Mouse (Mus musculus): ENCODE measurements around the gene Agtr1a. TPM values are rescaled to one million over a fixed set of nuclear protein-coding genes. Genes with fewer than 3 reads are reported as not detected.

Agtr1a gene
- polyA plus RNA-seq, 1 experiment, result 22.1 TPM

GRCm38 (mm10) chr13:30348306-30348705 lies 12.1 kb downstream of the Agtr1a start:
- Histone ChIP-seq H3K4me1 (ENCODE audit: control insufficient read depth, insufficient read depth, insufficient read length) (no peaks in the 10 kb centered on the region), H3K36me3 (ENCODE audit: control insufficient read depth, insufficient read depth, low read length) (no peaks in the 10 kb centered on the region), H3K27ac (ENCODE audit: insufficient read depth, low read length) (no peak overlapping the region), H3K4me3 (ENCODE audit: extremely low read depth, insufficient read depth, insufficient read length) (no peak overlapping the region), H3K27me3 (ENCODE audit: control insufficient read depth, insufficient read depth, low read length) (no peaks in the 10 kb centered on the region)
- no peak for DNase-seq (ENCODE audit: low read depth in 1 of 2, low spot score in 2 of 2)
- TF ChIP-seq POLR2A (IDR thresholded peaks at IDR 0.05; ENCODE audit: low read depth, low read length) (no peak), CTCF (IDR thresholded peaks at IDR 0.05; ENCODE audit: extremely low read depth, insufficient read depth, insufficient read length, insufficient replicate concordance) (no peak)

DNA sequence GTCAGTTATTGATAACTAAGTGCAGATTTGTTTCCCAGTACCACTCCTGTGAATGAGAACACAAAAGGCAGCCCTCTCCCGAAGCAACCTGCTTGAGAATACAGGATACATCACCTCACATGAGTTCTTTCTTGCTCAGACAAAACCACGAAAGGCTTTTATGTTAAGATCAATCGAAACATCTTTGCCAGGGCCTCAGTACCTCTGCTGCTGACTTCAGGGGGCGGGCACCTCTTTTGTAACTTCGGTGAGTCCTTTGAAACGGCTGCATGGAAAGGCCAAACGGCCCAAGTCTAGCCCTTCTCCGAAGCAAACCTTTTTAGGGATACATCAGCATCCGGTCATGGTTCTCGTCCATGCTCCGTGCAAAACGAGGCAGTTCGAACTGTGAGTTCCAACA lies 15.7 kb downstream of the Agtr1a start:
- Histone ChIP-seq H3K27me3 (ENCODE audit: control insufficient read depth, insufficient read depth, low read length) (no peaks in the 10 kb centered on the region), H3K4me3 (ENCODE audit: extremely low read depth, insufficient read depth, insufficient read length) (no peak overlapping the region), H3K36me3 (ENCODE audit: control insufficient read depth, insufficient read depth, low read length) (no peaks in the 10 kb centered on the region), H3K4me1 (ENCODE audit: control insufficient read depth, insufficient read depth, insufficient read length) (no peaks in the 10 kb centered on the region), H3K27ac (ENCODE audit: insufficient read depth, low read length) (no peak overlapping the region)
- WGBS, result 74% methylated on average over 13 of the region's 13 CpGs
- TF ChIP-seq CTCF (IDR thresholded peaks at IDR 0.05; ENCODE audit: extremely low read depth, insufficient read depth, insufficient read length, insufficient replicate concordance) (no peak), POLR2A (IDR thresholded peaks at IDR 0.05; ENCODE audit: low read depth, low read length) (no peak)
- no peak for DNase-seq (ENCODE audit: low read depth in 1 of 2, low spot score in 2 of 2)

GRCm38 (mm10) chr13:30354991-30355580 lies 18.8 kb downstream of the Agtr1a start:
- TF ChIP-seq POLR2A (IDR thresholded peaks at IDR 0.05; ENCODE audit: low read depth, low read length) (no peak), CTCF (IDR thresholded peaks at IDR 0.05; ENCODE audit: extremely low read depth, insufficient read depth, insufficient read length, insufficient replicate concordance) (no peak)
- DNase-seq (ENCODE audit: low read depth in 1 of 2, low spot score in 2 of 2), result no peak
- H3K27ac ChIP-seq (ENCODE audit: insufficient read depth, low read length), result no peak overlapping the region

DNA sequence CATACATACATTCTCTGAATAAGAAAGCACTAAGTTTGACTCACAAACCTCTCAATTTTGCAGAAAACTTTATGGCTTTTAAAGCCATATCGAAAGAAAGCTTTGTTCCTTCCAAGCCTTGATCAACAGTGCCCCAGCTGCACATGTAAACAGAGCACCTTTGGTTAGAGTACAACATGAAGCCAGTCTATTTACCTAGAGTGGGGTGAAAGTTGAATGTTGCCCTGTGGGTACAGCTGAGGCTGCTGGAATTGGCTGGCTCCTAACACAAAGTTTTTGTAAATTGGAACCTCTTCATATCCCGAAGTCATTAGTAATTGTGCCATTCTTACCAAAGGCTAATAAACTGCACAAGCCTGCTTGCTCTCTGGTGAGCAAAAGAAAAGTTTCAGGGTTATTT lies 19.7 kb downstream of the Agtr1a start:
- TF ChIP-seq POLR2A (IDR thresholded peaks at IDR 0.05; ENCODE audit: low read depth, low read length) (no peak), CTCF (IDR thresholded peaks at IDR 0.05; ENCODE audit: extremely low read depth, insufficient read depth, insufficient read length, insufficient replicate concordance) (no peak)
- no peak overlapping the region for H3K27ac ChIP-seq (ENCODE audit: insufficient read depth, low read length)
- DNase-seq (ENCODE audit: low read depth in 1 of 2, low spot score in 2 of 2), result no peak
- WGBS, result 90% methylated on average over 2 of the region's 2 CpGs
- H3K4me1 ChIP-seq (ENCODE audit: control insufficient read depth, insufficient read depth, insufficient read length), result no peaks in the 10 kb centered on the region
- no peaks in the 10 kb centered on the region for H3K36me3 ChIP-seq (ENCODE audit: control insufficient read depth, insufficient read depth, low read length)
- no peaks in the 10 kb centered on the region for H3K27me3 ChIP-seq (ENCODE audit: control insufficient read depth, insufficient read depth, low read length)
- H3K4me3 ChIP-seq (ENCODE audit: extremely low read depth, insufficient read depth, insufficient read length), result no peak overlapping the region

More at GRCm38 (mm10) chr13:30354991-30355580, 18.8 kb downstream of the Agtr1a start:
- Histone ChIP-seq H3K4me1 (ENCODE audit: control insufficient read depth, insufficient read depth, insufficient read length) (no peaks in the 10 kb centered on the region), H3K36me3 (ENCODE audit: control insufficient read depth, insufficient read depth, low read length) (no peaks in the 10 kb centered on the region), H3K4me3 (ENCODE audit: extremely low read depth, insufficient read depth, insufficient read length) (no peak overlapping the region), H3K27me3 (ENCODE audit: control insufficient read depth, insufficient read depth, low read length) (no peaks in the 10 kb centered on the region)
- 96% methylated on average over 6 of the region's 6 CpGs for WGBS

GRCm38 (mm10) chr13:30358456-30359168 lies 22.4 kb downstream of the Agtr1a start:
- H3K36me3 ChIP-seq (ENCODE audit: control insufficient read depth, insufficient read depth, low read length), result no peaks in the 10 kb centered on the region
- H3K4me3 ChIP-seq (ENCODE audit: extremely low read depth, insufficient read depth, insufficient read length), result no peak overlapping the region
- no peaks in the 10 kb centered on the region for H3K27me3 ChIP-seq (ENCODE audit: control insufficient read depth, insufficient read depth, low read length)
- H3K4me1 ChIP-seq (ENCODE audit: control insufficient read depth, insufficient read depth, insufficient read length), result no peaks in the 10 kb centered on the region
- DNase-seq (ENCODE audit: low read depth in 1 of 2, low spot score in 2 of 2), result no peak
- H3K27ac ChIP-seq (ENCODE audit: insufficient read depth, low read length), result no peak overlapping the region
- WGBS, result 71% methylated on average over 4 of the region's 4 CpGs
- TF ChIP-seq CTCF (IDR thresholded peaks at IDR 0.05; ENCODE audit: extremely low read depth, insufficient read depth, insufficient read length, insufficient replicate concordance) (no peak), POLR2A (IDR thresholded peaks at IDR 0.05; ENCODE audit: low read depth, low read length) (no peak)

- TF ChIP-seq POLR2A (IDR thresholded peaks at IDR 0.05; ENCODE audit: low read depth, low read length) (no peak), CTCF (IDR thresholded peaks at IDR 0.05; ENCODE audit: extremely low read depth, insufficient read depth, insufficient read length, insufficient replicate concordance) (no peak)
- H3K4me1 ChIP-seq (ENCODE audit: control insufficient read depth, insufficient read depth, insufficient read length), result no peaks in the 10 kb centered on the region
- no peak overlapping the region for H3K4me3 ChIP-seq (ENCODE audit: extremely low read depth, insufficient read depth, insufficient read length)
- WGBS, result 89% methylated on average over 2 of the region's 2 CpGs
- H3K27ac ChIP-seq (ENCODE audit: insufficient read depth, low read length), result no peak overlapping the region
- no peaks in the 10 kb centered on the region; the same call in 1 of the 2 replicates for H3K27me3 ChIP-seq (ENCODE audit: control insufficient read depth, insufficient read depth, low read length)
- no peak for DNase-seq (ENCODE audit: low read depth in 1 of 2, low spot score in 2 of 2)
- H3K36me3 ChIP-seq (ENCODE audit: control insufficient read depth, insufficient read depth, low read length), result no peaks in the 10 kb centered on the region
Observed at GRCm38 (mm10) chr13:30359886-30360285, 23.6 kb downstream of the Agtr1a start.

GRCm38 (mm10) chr13:30361002-30361401 lies 24.8 kb downstream of the Agtr1a start:
- H3K4me1 ChIP-seq (ENCODE audit: control insufficient read depth, insufficient read depth, insufficient read length), result no peaks in the 10 kb centered on the region
- H3K27me3 ChIP-seq (ENCODE audit: control insufficient read depth, insufficient read depth, low read length), result no peaks in the 10 kb centered on the region; the same call in 1 of the 2 replicates
- TF ChIP-seq CTCF (IDR thresholded peaks at IDR 0.05; ENCODE audit: extremely low read depth, insufficient read depth, insufficient read length, insufficient replicate concordance) (no peak), POLR2A (IDR thresholded peaks at IDR 0.05; ENCODE audit: low read depth, low read length) (no peak)
- no peaks in the 10 kb centered on the region for H3K36me3 ChIP-seq (ENCODE audit: control insufficient read depth, insufficient read depth, low read length)
- no peak overlapping the region for H3K27ac ChIP-seq (ENCODE audit: insufficient read depth, low read length)
- 66% methylated on average over 5 of the region's 5 CpGs for WGBS
- H3K4me3 ChIP-seq (ENCODE audit: extremely low read depth, insufficient read depth, insufficient read length), result no peak overlapping the region
- DNase-seq (ENCODE audit: low read depth in 1 of 2, low spot score in 2 of 2), result no peak
